ENCODE assay signal across 18 mouse cellular contexts in genomic region chr6:82115335-82115965, GRCm38 (mm10).
DNase-seq lines count a peak whose midpoint lies in the region; ATAC-seq and TF ChIP-seq lines count a peak whose summit lies in the region.
"Had no signal": no experiment of that assay in that cellular context is flagged by ENCODE, and none has a peak within 500 bp of the region (broad histone marks: within the 10 kb centered on the region; RNA-seq: fewer than 3 reads in every experiment).

No protein-coding gene starts in this region.

- ATAC-seq in midbrain, embryonic 11.5 days (ENCODE audit: low FRiP score): no peak
- ATAC-seq in midbrain, embryonic 13.5 days: no peak
- ATAC-seq in embryonic facial prominence, embryonic 15.5 days (ENCODE audit: insufficient number of reproducible peaks, low FRiP score, low TSS enrichment, low read depth): peak; percentile 21; the same call in 1 of the 2 replicates
- no peak for ATAC-seq in stomach, embryonic 16.5 days (ENCODE audit: insufficient read depth, low FRiP score)
- ATAC-seq: hindbrain, postnatal 0 days had no signal

- H3K27me3 ChIP-seq in midbrain, embryonic 11.5 days (ENCODE audit: control insufficient read depth, insufficient read depth, low read length): no peaks in the 10 kb centered on the region
- no peaks in the 10 kb centered on the region for H3K27me3 ChIP-seq in midbrain, embryonic 13.5 days
- H3K27me3 ChIP-seq in embryonic facial prominence, embryonic 15.5 days: 0 out of 2 replicates have a peak, but pooled peaks cover 4% of the 10 kb centered on the region
- H3K27me3 ChIP-seq in stomach, embryonic 16.5 days (ENCODE audit: control insufficient read depth, insufficient read depth, low read length): no peaks in the 10 kb centered on the region
- no peaks in the 10 kb centered on the region for H3K27me3 ChIP-seq in kidney, adult 2 months (replicated peaks; ENCODE audit: control insufficient read depth, insufficient read depth, low read length)

- WGBS in midbrain, embryonic 11.5 days: 72% methylated on average over 3 of the region's 3 CpGs
- WGBS in midbrain, embryonic 13.5 days: 83% methylated on average over 3 of the region's 3 CpGs
- 0% methylated on average over 3 of the region's 3 CpGs for WGBS in embryonic facial prominence, embryonic 15.5 days
- WGBS in stomach, embryonic 16.5 days: 28% methylated on average over 3 of the region's 3 CpGs
- WGBS in kidney, adult 2 months: 43% methylated on average over 3 of the region's 3 CpGs

- no peak overlapping the region for H3K9ac ChIP-seq in midbrain, embryonic 11.5 days (ENCODE audit: low read length)
- H3K9ac ChIP-seq in midbrain, embryonic 13.5 days (replicated peaks): no peak overlapping the region
- no peak overlapping the region for H3K9ac ChIP-seq in embryonic facial prominence, embryonic 15.5 days
- H3K9ac ChIP-seq in stomach, embryonic 16.5 days (ENCODE audit: low read length): no peak overlapping the region

- no peak for TF ChIP-seq CTCF in kidney, adult 2 months (conservative IDR thresholded peaks at IDR 0.05; ENCODE audit: insufficient read depth, insufficient read length, low read depth, low read length)

- DNase-seq in midbrain, embryonic 11.5 days (ENCODE audit: low spot score, missing footprints): peak; percentile 8
- peak; percentile 8 for DNase-seq in adipocyte (ENCODE audit: low spot score)
- DNase-seq in kidney, adult 2 months: no peak
- no peak for DNase-seq in cerebellum, postnatal 36 days
- DNase-seq: cerebellum, adult 9-10 months; heart, adult 18-20 months; kidney, adult 11 months; retina, postnatal 1 day; right cerebral cortex, postnatal 4 days; thymus, postnatal 25 days had no signal

- no peaks in the 10 kb centered on the region for H3K36me3 ChIP-seq in midbrain, embryonic 11.5 days (ENCODE audit: control insufficient read depth, insufficient read depth, low read length)
- H3K36me3 ChIP-seq in midbrain, embryonic 13.5 days: no peaks in the 10 kb centered on the region
- H3K36me3 ChIP-seq in embryonic facial prominence, embryonic 15.5 days: no peaks in the 10 kb centered on the region
- no peaks in the 10 kb centered on the region for H3K36me3 ChIP-seq in stomach, embryonic 16.5 days (ENCODE audit: control insufficient read depth, insufficient read depth, low read length)
- no peaks in the 10 kb centered on the region for H3K36me3 ChIP-seq in kidney, adult 2 months (ENCODE audit: control insufficient read depth, insufficient read depth, low read length)
- H3K36me3 ChIP-seq: hindbrain, embryonic 10.5 days; midbrain, embryonic 10.5 days had no signal

- no peak overlapping the region for H3K4me3 ChIP-seq in midbrain, embryonic 11.5 days (ENCODE audit: low read depth, low read length)
- no peak overlapping the region for H3K4me3 ChIP-seq in midbrain, embryonic 13.5 days (replicated peaks)
- no peak overlapping the region for H3K4me3 ChIP-seq in embryonic facial prominence, embryonic 15.5 days (replicated peaks)
- H3K4me3 ChIP-seq in stomach, embryonic 16.5 days (replicated peaks; ENCODE audit: low read length): no peak overlapping the region
- H3K4me3 ChIP-seq in kidney, adult 2 months (ENCODE audit: insufficient read depth, low read depth, low read length): no peak overlapping the region
- H3K4me3 ChIP-seq: hindbrain, embryonic 10.5 days; layer of hippocampus, adult 2 months; midbrain, embryonic 10.5 days had no signal

- H3K4me2 ChIP-seq in midbrain, embryonic 11.5 days: no peak overlapping the region
- no peak overlapping the region for H3K4me2 ChIP-seq in midbrain, embryonic 13.5 days (replicated peaks)
- no peak overlapping the region for H3K4me2 ChIP-seq in embryonic facial prominence, embryonic 15.5 days (replicated peaks)
- no peak overlapping the region for H3K4me2 ChIP-seq in stomach, embryonic 16.5 days (ENCODE audit: low read depth, low read length)

- no peak overlapping the region for H3K27ac ChIP-seq in midbrain, embryonic 11.5 days (ENCODE audit: low read depth, low read length)
- no peak overlapping the region for H3K27ac ChIP-seq in midbrain, embryonic 13.5 days
- H3K27ac ChIP-seq in embryonic facial prominence, embryonic 15.5 days (replicated peaks): no peak overlapping the region
- H3K27ac ChIP-seq in stomach, embryonic 16.5 days (ENCODE audit: low read length): 0 out of 2 replicates have a peak overlapping the region, but pooled peaks have one; percentile 4
- H3K27ac ChIP-seq in kidney, adult 2 months (ENCODE audit: insufficient read depth, low read depth, low read length): no peak overlapping the region
- H3K27ac ChIP-seq: hindbrain, embryonic 10.5 days; hindbrain, postnatal 0 days; kidney, postnatal 0 days; layer of hippocampus, adult 2 months; midbrain, embryonic 10.5 days had no signal

- no peaks in the 10 kb centered on the region for H3K9me3 ChIP-seq in midbrain, embryonic 11.5 days (ENCODE audit: control insufficient read depth, low read length)
- no peaks in the 10 kb centered on the region for H3K9me3 ChIP-seq in midbrain, embryonic 13.5 days
- no peaks in the 10 kb centered on the region for H3K9me3 ChIP-seq in embryonic facial prominence, embryonic 15.5 days (replicated peaks)
- H3K9me3 ChIP-seq in stomach, embryonic 16.5 days (replicated peaks; ENCODE audit: control insufficient read depth, low read length): no peaks in the 10 kb centered on the region
- H3K9me3 ChIP-seq: hindbrain, embryonic 10.5 days; midbrain, embryonic 10.5 days had no signal

- no peaks in the 10 kb centered on the region for H3K4me1 ChIP-seq in midbrain, embryonic 11.5 days (ENCODE audit: control insufficient read depth, insufficient read depth, low read length)
- 0 out of 2 replicates have a peak, but pooled peaks cover 3% of the 10 kb centered on the region for H3K4me1 ChIP-seq in midbrain, embryonic 13.5 days (replicated peaks)
- peaks cover 21% of the 10 kb centered on the region for H3K4me1 ChIP-seq in embryonic facial prominence, embryonic 15.5 days
- H3K4me1 ChIP-seq in stomach, embryonic 16.5 days (ENCODE audit: control insufficient read depth, insufficient read depth, low read length): 0 out of 2 replicates have a peak, but pooled peaks cover 5% of the 10 kb centered on the region
- no peaks in the 10 kb centered on the region for H3K4me1 ChIP-seq in kidney, adult 2 months (ENCODE audit: control insufficient read depth, insufficient read depth, low read length)

- no peak for TF ChIP-seq POLR2A in kidney, adult 2 months (IDR thresholded peaks at IDR 0.05; ENCODE audit: low read depth, low read length)

Comparison
In these comparisons a context has a peak if more than half of its experiments do, and no peak if none do; other contexts are left out.
1. DNase-seq: peak in midbrain, embryonic 11.5 days (single experiment) and adipocyte (single experiment); none in kidney, adult 2 months (single experiment) and cerebellum, postnatal 36 days (0 of 2).